Mouse (Mus musculus): ENCODE measurements around the gene Vmn1r214. TPM values are rescaled to one million over a fixed set of nuclear protein-coding genes. Genes with fewer than 3 reads are reported as not detected.

Gene Vmn1r214
- polyA plus RNA-seq, 1 experiment from 2014 or later = not detected

Other genes with a start within 250 kb of the Vmn1r214 start
- not detected in 2 replicates for gene Vmn1r209, start 220.7 kb upstream of the Vmn1r214 start, polyA plus RNA-seq (2015; fragmentation: Nextera tagmentation; extraction: Ambion mirVana)
- gene Vmn1r210, start 199.1 kb upstream of the Vmn1r214 start, polyA plus RNA-seq (2015; fragmentation: Nextera tagmentation; extraction: Ambion mirVana) = not detected in 2 replicates
- not detected in 2 replicates for gene Vmn1r211, start 172.9 kb upstream of the Vmn1r214 start, polyA plus RNA-seq (2015; fragmentation: Nextera tagmentation; extraction: Ambion mirVana)
- gene Vmn1r212, start 146.2 kb upstream of the Vmn1r214 start, polyA plus RNA-seq (2015; fragmentation: Nextera tagmentation; extraction: Ambion mirVana) = not detected in 2 replicates
- not detected in 2 replicates for gene Vmn1r213, start 22.8 kb upstream of the Vmn1r214 start, polyA plus RNA-seq (2015; fragmentation: Nextera tagmentation; extraction: Ambion mirVana)
- gene Vmn1r215, start 37.6 kb downstream of the Vmn1r214 start, polyA plus RNA-seq (2015; fragmentation: Nextera tagmentation; extraction: Ambion mirVana) = not detected in 2 replicates
- not detected in 2 replicates for gene Vmn1r217, start 87.8 kb downstream of the Vmn1r214 start, polyA plus RNA-seq (2015; fragmentation: Nextera tagmentation; extraction: Ambion mirVana)
- not detected in 2 replicates for gene Vmn1r218, start 102.7 kb downstream of the Vmn1r214 start, polyA plus RNA-seq (2015; fragmentation: Nextera tagmentation; extraction: Ambion mirVana)
- not detected in 2 replicates for gene Vmn1r219, start 128.9 kb downstream of the Vmn1r214 start, polyA plus RNA-seq (2015; fragmentation: Nextera tagmentation; extraction: Ambion mirVana)
- gene Vmn1r220, start 157.6 kb downstream of the Vmn1r214 start, polyA plus RNA-seq (2015; fragmentation: Nextera tagmentation; extraction: Ambion mirVana) = not detected in 2 replicates
- not detected in 2 replicates for gene Vmn1r221, start 183.7 kb downstream of the Vmn1r214 start, polyA plus RNA-seq (2015; fragmentation: Nextera tagmentation; extraction: Ambion mirVana)
- gene Vmn1r222, start 205.5 kb downstream of the Vmn1r214 start, polyA plus RNA-seq (2015; fragmentation: Nextera tagmentation; extraction: Ambion mirVana) = not detected in 2 replicates
- not detected in 2 replicates for gene Vmn1r223, start 216.7 kb downstream of the Vmn1r214 start, polyA plus RNA-seq (2015; fragmentation: Nextera tagmentation; extraction: Ambion mirVana)

Measured in liver, embryonic 15.5 days (tissue).